Mouse (Mus musculus) neural tube, embryonic 14.5 days (tissue): Measurements from ENCODE around the gene 5430419D17Rik. TPM values are rescaled to one million over a fixed set of nuclear protein-coding genes. Genes with fewer than 3 reads are reported as not detected.

Experiments
- ATAC-seq: fragments of 200-750 bp; cut with Nextera tagmentation; 2 replicates; pipeline ENCODE4 v1.8.0; 2017; ENCODE audit warnings: low read depth, mild to moderate bottlenecking, moderate TSS enrichment, moderate library complexity
- H3K27ac ChIP-seq: fragments of 300-500 bp; sonication (generic); 2 replicates; pipeline ENCODE4 v1.5.1; 2014; ENCODE audit warnings: low read depth, mild to moderate bottlenecking, control low read depth, low read length, moderate library complexity, mixed read lengths
- H3K27me3 ChIP-seq: fragments of 300-500 bp; sonication (generic); 2 replicates; pipeline ENCODE4 v1.6.1; 2014; ENCODE audit warnings: low read length; ENCODE audit not compliant: control insufficient read depth, insufficient read depth
- H3K36me3 ChIP-seq: fragments of 300-500 bp; sonication (generic); 2 replicates; pipeline ENCODE4 v1.6.1; 2014; ENCODE audit warnings: low read length, mixed read lengths; ENCODE audit not compliant: control insufficient read depth, insufficient read depth
- H3K4me1 ChIP-seq: fragments of 300-500 bp; sonication (generic); 2 replicates; pipeline ENCODE4 v1.6.1; 2014; ENCODE audit warnings: low read length; ENCODE audit not compliant: control insufficient read depth, insufficient read depth
- H3K4me2 ChIP-seq: fragments of 300-500 bp; sonication (generic); 2 replicates; pipeline ENCODE4 v1.6.1; 2014; ENCODE audit warnings: mild to moderate bottlenecking, low read depth, low read length, control low read depth
- H3K4me3 ChIP-seq: fragments of 300-500 bp; sonication (generic); 2 replicates; pipeline ENCODE4 v1.5.1; 2014; ENCODE audit warnings: low read depth, low read length, control low read depth, mixed read lengths
- H3K9ac ChIP-seq: fragments of 300-500 bp; sonication (generic); replicated peaks from 2 replicates; pipeline ENCODE4 v1.6.1; 2014; ENCODE audit warnings: low read depth, mild to moderate bottlenecking, control low read depth, low read length, mixed read lengths
- H3K9me3 ChIP-seq: fragments of 300-500 bp; sonication (generic); 2 replicates; pipeline ENCODE4 v1.6.1; 2016; ENCODE audit warnings: low read length; ENCODE audit not compliant: control insufficient read depth
- WGBS: fragments of 180-500 bp; shearing (Covaris S2); extraction: QIAGEN DNeasy Blood & Tissue Kit; methylation state at CpG from one replicate; pipeline ENCODE4 v1.1.7; 2014; 5-methylcytosine and 5-hydroxymethylcytosine counted together
- polyA plus RNA-seq: library from polyadenylated mRNA; unstranded; fragments of >200 nt; fragmentation: Nextera tagmentation; extraction: Ambion mirVana; gene quantifications from 2 replicates; pipeline ENCODE4 v1.2.1, GENCODE M21; 2014

5430419D17Rik gene
- polyA plus RNA-seq, 1 experiment from 2014 or later: not detected

GRCm38 (mm10) chr7:131184339-131184738 is 10.1 kb downstream of the 5430419D17Rik start:
- H3K9ac ChIP-seq: no peak overlapping the region
- H3K9me3 ChIP-seq: no peaks in the 10 kb centered on the region
- H3K4me3 ChIP-seq: no peak overlapping the region
- H3K4me2 ChIP-seq: no peak overlapping the region
- H3K27me3 ChIP-seq: no peaks in the 10 kb centered on the region
- no peaks in the 10 kb centered on the region for H3K36me3 ChIP-seq
- H3K4me1 ChIP-seq: no peaks in the 10 kb centered on the region
- no peak overlapping the region for H3K27ac ChIP-seq
- no peak for ATAC-seq
- WGBS: 74% methylated on average over 8 of the region's 8 CpGs

- Histone ChIP-seq H3K4me1 (no peaks in the 10 kb centered on the region), H3K36me3 (no peaks in the 10 kb centered on the region), H3K27ac (no peak overlapping the region), H3K4me2 (no peak overlapping the region), H3K9ac (no peak overlapping the region), H3K27me3 (no peaks in the 10 kb centered on the region), H3K9me3 (no peaks in the 10 kb centered on the region), H3K4me3 (no peak overlapping the region)
- ATAC-seq: no peak
- WGBS: 71% methylated on average over 8 of the region's 8 CpGs
Measured at GRCm38 (mm10) chr7:131187047-131187446, 12.8 kb downstream of the 5430419D17Rik start.

GRCm38 (mm10) chr7:131187996-131188395 is 13.8 kb downstream of the 5430419D17Rik start:
- no peaks in the 10 kb centered on the region for H3K27me3 ChIP-seq
- ATAC-seq: no peak
- no peak overlapping the region for H3K4me3 ChIP-seq
- WGBS: 97% methylated on average over 14 of the region's 14 CpGs
- no peak overlapping the region for H3K4me2 ChIP-seq
- no peaks in the 10 kb centered on the region for H3K4me1 ChIP-seq
- no peaks in the 10 kb centered on the region for H3K36me3 ChIP-seq
- H3K9me3 ChIP-seq: no peaks in the 10 kb centered on the region
- H3K27ac ChIP-seq: no peak overlapping the region
- no peak overlapping the region for H3K9ac ChIP-seq

- no peak overlapping the region for H3K9ac ChIP-seq
- no peaks in the 10 kb centered on the region for H3K4me1 ChIP-seq
- no peak overlapping the region for H3K4me3 ChIP-seq
- no peaks in the 10 kb centered on the region for H3K9me3 ChIP-seq
- H3K36me3 ChIP-seq: no peaks in the 10 kb centered on the region
- no peaks in the 10 kb centered on the region for H3K27me3 ChIP-seq
- ATAC-seq: no peak
- no peak overlapping the region for H3K4me2 ChIP-seq
- WGBS: 82% methylated on average over 5 of the region's 5 CpGs
- no peak overlapping the region for H3K27ac ChIP-seq
Measured at GRCm38 (mm10) chr7:131223086-131223485, 48.9 kb downstream of the 5430419D17Rik start.

GRCm38 (mm10) chr7:131236091-131236490 is 61.9 kb downstream of the 5430419D17Rik start:
- Histone ChIP-seq H3K4me2 (no peak overlapping the region), H3K9ac (no peak overlapping the region), H3K36me3 (no peaks in the 10 kb centered on the region), H3K9me3 (no peaks in the 10 kb centered on the region), H3K4me3 (no peak overlapping the region), H3K4me1 (no peaks in the 10 kb centered on the region), H3K27me3 (no peaks in the 10 kb centered on the region), H3K27ac (no peak overlapping the region)
- ATAC-seq: no peak

GRCm38 (mm10) chr7:131244993-131245392 is 70.8 kb downstream of the 5430419D17Rik start:
- H3K4me3 ChIP-seq: no peak overlapping the region
- H3K27ac ChIP-seq: no peak overlapping the region
- 17% methylated on average over 1 of the region's 1 CpGs for WGBS

GRCm38 (mm10) chr7:131256841-131257240 is 82.6 kb downstream of the 5430419D17Rik start:
- no peak for ATAC-seq
- no peaks in the 10 kb centered on the region for H3K4me1 ChIP-seq
- 89% methylated on average over 5 of the region's 5 CpGs for WGBS
- no peak overlapping the region for H3K4me3 ChIP-seq
- no peaks in the 10 kb centered on the region for H3K36me3 ChIP-seq
- H3K9me3 ChIP-seq: no peaks in the 10 kb centered on the region
- H3K4me2 ChIP-seq: no peak overlapping the region
- no peaks in the 10 kb centered on the region for H3K27me3 ChIP-seq
- no peak overlapping the region for H3K27ac ChIP-seq
- no peak overlapping the region for H3K9ac ChIP-seq

More at GRCm38 (mm10) chr7:131244993-131245392, 70.8 kb downstream of the 5430419D17Rik start:
- Histone ChIP-seq H3K36me3 (no peaks in the 10 kb centered on the region), H3K4me1 (no peaks in the 10 kb centered on the region), H3K9me3 (no peaks in the 10 kb centered on the region), H3K27me3 (no peaks in the 10 kb centered on the region), H3K4me2 (no peak overlapping the region), H3K9ac (no peak overlapping the region)
- ATAC-seq: no peak

- 75% methylated on average over 1 of the region's 1 CpGs for WGBS
- Histone ChIP-seq H3K4me1 (no peaks in the 10 kb centered on the region), H3K4me3 (no peak overlapping the region), H3K4me2 (no peak overlapping the region), H3K27me3 (no peaks in the 10 kb centered on the region), H3K9ac (no peak overlapping the region), H3K36me3 (no peaks in the 10 kb centered on the region), H3K9me3 (no peaks in the 10 kb centered on the region), H3K27ac (no peak overlapping the region)
- ATAC-seq: no peak
Measured at GRCm38 (mm10) chr7:131257309-131257708, 83.1 kb downstream of the 5430419D17Rik start.

- no peak for ATAC-seq
- H3K36me3 ChIP-seq: no peaks in the 10 kb centered on the region
- no peak overlapping the region for H3K4me2 ChIP-seq
- H3K27me3 ChIP-seq: no peaks in the 10 kb centered on the region
- 64% methylated on average over 6 of the region's 6 CpGs for WGBS
- no peak overlapping the region for H3K27ac ChIP-seq
- H3K9ac ChIP-seq: no peak overlapping the region
- H3K9me3 ChIP-seq: no peaks in the 10 kb centered on the region
- H3K4me1 ChIP-seq: no peaks in the 10 kb centered on the region
- no peak overlapping the region for H3K4me3 ChIP-seq
Measured at GRCm38 (mm10) chr7:131260946-131261345, 86.7 kb downstream of the 5430419D17Rik start.

- Histone ChIP-seq H3K9ac (no peak overlapping the region), H3K4me1 (no peaks in the 10 kb centered on the region), H3K27me3 (no peaks in the 10 kb centered on the region), H3K4me3 (no peak overlapping the region), H3K27ac (no peak overlapping the region), H3K9me3 (no peaks in the 10 kb centered on the region), H3K4me2 (no peak overlapping the region), H3K36me3 (no peaks in the 10 kb centered on the region)
- ATAC-seq: no peak
- WGBS: 95% methylated on average over 4 of the region's 4 CpGs
Measured at GRCm38 (mm10) chr7:131264251-131264650, 90.0 kb downstream of the 5430419D17Rik start.
